Mouse (Mus musculus) cortical plate, adult 2 months (tissue): ENCODE results near the gene Rnase2a. TPM values are rescaled to one million over a fixed set of nuclear protein-coding genes. Genes with fewer than 3 reads are reported as not detected.
"Not testable (repeated sequence)": the region's sequence is repeated elsewhere in the genome, so short reads cannot be mapped to it uniquely, and the experiment has no call there.

ENCODE experiments used
- H3K27ac ChIP-seq: fragments of 200-500 bp; 2 replicates; pipeline ENCODE4 v1.5.1; 2012; ENCODE audit warnings: low read length, control low read depth, inconsistent platforms; ENCODE audit not compliant: insufficient read depth
- H3K4me1 ChIP-seq: fragments of 200-500 bp; 2 replicates; pipeline ENCODE4 v1.6.1; 2011; ENCODE audit warnings: low read length; ENCODE audit not compliant: control insufficient read depth, insufficient read depth
- H3K4me3 ChIP-seq: fragments of 200-500 bp; 2 replicates; pipeline ENCODE4 v1.5.1; 2011; ENCODE audit warnings: mild to moderate bottlenecking, low read length, control low read depth; ENCODE audit not compliant: insufficient read depth
- CTCF ChIP-seq: fragments of 200-500 bp; IDR thresholded peaks from 2 replicates; pipeline ENCODE4 v1.5.1; 2011; ENCODE audit warnings: mild to moderate bottlenecking, control low read depth, low read length; ENCODE audit not compliant: insufficient read depth; ENCODE audit errors: extremely low read depth
- POLR2A ChIP-seq: fragments of 200-500 bp; IDR thresholded peaks from 2 replicates; pipeline ENCODE4 v1.6.1; 2011; ENCODE audit warnings: mild to moderate bottlenecking, low read length, control low read depth; ENCODE audit not compliant: insufficient read depth; ENCODE audit errors: extremely low read depth
- polyA plus RNA-seq: library from polyadenylated mRNA; depleted of rRNA; stranded (reverse); fragments of >200 nt; gene quantifications from 2 replicates; pipeline ENCODE4 v1.2.3, GENCODE M21; 2012; rRNA removed

The Rnase2a gene
- polyA plus RNA-seq = not detected in 2 replicates

- Histone ChIP-seq H3K4me3 (no peak within 1 kb of the TSS), H3K27ac (no peak within 1 kb of the TSS), H3K4me1 (no peaks in the 10 kb centered on the region)
- TF ChIP-seq CTCF (no peak), POLR2A (no peak)
Measured at GRCm38 (mm10) chr14:51256041-51256440, at the start of gene Rnase2a. TSS of gene Rnase2a (minus strand) at chr14:51256112.

DNA sequence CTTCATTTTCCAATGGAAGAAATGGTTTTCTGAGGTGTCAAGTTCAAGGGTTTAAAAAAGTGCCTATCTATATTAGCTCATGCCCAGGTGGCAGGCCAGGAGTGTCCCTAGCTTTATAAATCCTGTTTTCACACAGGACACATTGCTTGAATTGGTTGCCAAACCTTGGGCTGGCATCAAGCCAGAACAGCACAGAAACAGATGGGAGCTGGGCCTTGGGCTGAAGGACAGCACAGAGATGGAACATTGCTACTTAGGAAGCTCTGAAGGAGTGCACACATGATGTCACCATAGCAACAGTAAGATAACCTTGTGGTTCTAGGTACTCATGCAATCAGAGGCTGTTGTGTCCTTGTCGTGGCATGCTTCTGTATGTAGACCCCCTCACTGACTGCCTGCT, 35.6 kb upstream of the Rnase2a start:
- Histone ChIP-seq H3K4me3 (no peak overlapping the region), H3K27ac (no peak overlapping the region), H3K4me1 (no peaks in the 10 kb centered on the region)
- TF ChIP-seq CTCF = no peak
- TF ChIP-seq POLR2A = no peak

GRCm38 (mm10) chr14:51278515-51278914, 22.6 kb upstream of the Rnase2a start:
- H3K4me1 ChIP-seq = not testable (repeated sequence)

DNA sequence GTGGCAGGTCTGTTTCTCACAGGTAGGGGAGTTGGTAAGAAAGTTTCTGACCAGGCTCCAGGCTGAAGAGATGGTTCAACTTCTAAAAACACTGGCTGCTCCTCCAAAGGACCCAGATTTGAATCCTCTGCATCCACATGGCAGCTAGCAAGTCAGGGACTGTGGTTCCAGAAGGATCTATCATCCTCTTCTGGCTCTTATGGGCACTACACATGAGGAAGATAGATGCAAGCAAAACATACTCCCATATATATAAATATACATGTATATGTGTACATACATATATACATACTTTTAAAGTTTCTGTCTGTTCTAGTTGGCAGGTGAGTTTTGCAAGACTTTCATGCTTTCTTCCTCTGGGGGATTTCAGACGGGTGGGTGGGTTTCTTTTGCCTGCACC, 12.8 kb upstream of the Rnase2a start:
- Histone ChIP-seq H3K4me3 (no peak overlapping the region), H3K27ac (no peak overlapping the region), H3K4me1 (no peaks in the 10 kb centered on the region)
- TF ChIP-seq POLR2A (no peak), CTCF (no peak)

More at GRCm38 (mm10) chr14:51278515-51278914, 22.6 kb upstream of the Rnase2a start:
- H3K4me3 ChIP-seq, H3K27ac ChIP-seq: not testable (repeated sequence)

DNA sequence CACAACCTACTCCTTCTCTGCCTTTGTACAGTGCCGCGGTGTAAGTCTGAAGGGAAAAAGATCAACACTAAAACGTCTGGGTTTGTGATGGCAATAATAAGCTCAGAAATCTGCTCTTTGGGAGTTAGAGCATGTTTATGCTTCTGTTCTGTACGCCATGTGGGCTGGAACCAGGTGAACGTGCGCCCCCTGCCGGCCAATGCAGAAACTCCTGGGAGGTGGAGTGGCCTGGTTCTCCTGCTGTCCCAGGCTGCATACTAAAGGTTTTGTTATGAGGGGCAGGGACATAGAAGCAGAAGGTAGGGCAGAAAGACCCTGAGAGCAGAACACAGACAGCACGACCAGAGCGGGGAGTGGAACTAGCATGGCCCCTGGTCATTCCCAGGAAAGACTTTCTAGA, 10.2 kb upstream of the Rnase2a start:
- no peak for TF ChIP-seq POLR2A
- peak; percentile 77 for TF ChIP-seq CTCF

DNA sequence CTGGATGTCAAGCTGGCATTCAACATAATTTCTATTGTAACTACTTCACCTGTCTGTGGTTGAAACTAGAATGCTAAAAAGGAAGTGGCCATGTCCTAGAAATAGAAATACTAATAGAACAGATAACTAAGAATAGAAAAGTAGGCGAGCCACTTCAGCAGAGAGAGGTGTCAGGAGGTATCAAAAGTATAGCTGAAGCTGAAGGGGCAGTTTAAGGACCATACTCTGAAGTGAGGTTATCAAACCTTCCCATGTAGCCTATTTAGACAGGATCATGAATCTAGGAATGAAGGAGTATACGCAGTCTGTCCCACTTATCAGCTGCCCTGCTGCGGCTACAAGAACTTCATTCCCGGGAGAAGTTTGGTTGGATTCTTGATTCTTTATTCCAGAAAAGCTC, 9.8 kb upstream of the Rnase2a start:
- Histone ChIP-seq H3K4me1 (no peaks in the 10 kb centered on the region), H3K27ac (no peak overlapping the region), H3K4me3 (no peak overlapping the region)
- no peak for TF ChIP-seq CTCF
- TF ChIP-seq POLR2A = no peak

More for the DNA sequence above, 10.2 kb upstream of the Rnase2a start:
- no peak overlapping the region for H3K27ac ChIP-seq
- no peaks in the 10 kb centered on the region for H3K4me1 ChIP-seq
- H3K4me3 ChIP-seq = no peak overlapping the region

DNA sequence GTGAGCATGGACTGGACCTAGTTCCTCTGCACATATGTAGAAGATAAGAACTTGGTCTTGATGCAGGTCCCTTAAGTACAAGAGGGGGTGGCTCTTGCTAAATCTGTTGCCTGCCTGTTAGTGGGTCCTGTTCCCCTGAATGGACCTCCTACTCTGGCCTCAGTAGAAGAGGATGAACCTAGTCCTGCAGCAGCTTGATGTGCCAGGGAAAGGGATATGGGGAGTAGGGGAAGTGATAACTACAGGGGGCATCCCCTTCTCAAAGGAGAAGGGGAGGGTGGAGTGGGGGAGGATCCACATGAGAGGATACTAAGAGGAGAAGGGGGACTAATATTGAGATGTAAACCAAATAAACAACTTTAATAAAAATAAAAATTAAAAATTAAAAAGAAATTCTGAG, 6.5 kb upstream of the Rnase2a start:
- H3K4me1 ChIP-seq = no peaks in the 10 kb centered on the region
- no peak for TF ChIP-seq CTCF
- no peak for TF ChIP-seq POLR2A
- no peak overlapping the region for H3K4me3 ChIP-seq
- no peak overlapping the region for H3K27ac ChIP-seq

- Histone ChIP-seq H3K4me3 (no peak overlapping the region), H3K4me1 (no peaks in the 10 kb centered on the region), H3K27ac (no peak overlapping the region)
- TF ChIP-seq POLR2A (no peak), CTCF (no peak)
Measured at GRCm38 (mm10) chr14:51259741-51260140, 3.8 kb upstream of the Rnase2a start.

DNA sequence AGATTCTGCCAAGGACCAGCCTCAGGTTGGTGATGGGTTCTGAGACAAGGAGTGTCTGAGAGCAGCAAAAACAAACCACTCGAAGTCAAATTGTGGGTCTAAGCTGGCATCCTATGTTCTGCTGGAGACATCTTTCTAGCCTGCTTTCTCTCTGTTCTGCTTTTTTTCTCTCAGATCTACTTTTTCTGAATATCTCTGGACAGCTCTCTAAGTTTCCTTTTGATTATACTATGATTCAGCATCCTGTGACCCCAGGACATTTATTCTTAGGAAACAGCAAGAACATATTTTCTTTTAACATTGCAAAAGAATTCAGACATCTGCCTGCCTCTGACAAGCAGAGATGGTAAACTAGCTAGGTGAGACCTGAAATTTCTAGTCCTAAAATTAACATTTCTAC, 2.3 kb downstream of the Rnase2a start:
- no peaks in the 10 kb centered on the region for H3K4me1 ChIP-seq
- no peak overlapping the region for H3K4me3 ChIP-seq
- no peak for TF ChIP-seq POLR2A
- TF ChIP-seq CTCF = no peak
- no peak overlapping the region for H3K27ac ChIP-seq

DNA sequence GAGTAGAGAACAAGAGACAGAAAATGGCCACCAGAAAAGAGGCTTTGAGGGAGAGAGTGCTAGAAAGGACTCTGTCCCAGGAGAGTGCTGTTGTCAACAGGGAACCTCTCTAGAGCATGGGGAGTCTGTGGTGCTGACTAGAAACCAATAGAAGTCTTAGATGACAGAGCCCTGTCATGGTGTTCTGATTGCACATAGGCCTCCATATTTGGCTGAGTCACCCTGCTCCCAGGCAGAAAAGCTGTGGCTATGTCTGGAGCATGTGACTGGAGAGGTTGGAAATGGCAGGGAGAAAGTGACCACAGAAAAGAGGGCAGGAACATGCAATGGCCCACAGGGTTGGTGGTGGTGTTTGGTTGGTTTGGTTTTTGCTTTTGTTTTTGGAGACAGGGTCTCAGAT, 3.7 kb downstream of the Rnase2a start:
- H3K4me1 ChIP-seq, H3K27ac ChIP-seq, H3K4me3 ChIP-seq: not testable (repeated sequence)

DNA sequence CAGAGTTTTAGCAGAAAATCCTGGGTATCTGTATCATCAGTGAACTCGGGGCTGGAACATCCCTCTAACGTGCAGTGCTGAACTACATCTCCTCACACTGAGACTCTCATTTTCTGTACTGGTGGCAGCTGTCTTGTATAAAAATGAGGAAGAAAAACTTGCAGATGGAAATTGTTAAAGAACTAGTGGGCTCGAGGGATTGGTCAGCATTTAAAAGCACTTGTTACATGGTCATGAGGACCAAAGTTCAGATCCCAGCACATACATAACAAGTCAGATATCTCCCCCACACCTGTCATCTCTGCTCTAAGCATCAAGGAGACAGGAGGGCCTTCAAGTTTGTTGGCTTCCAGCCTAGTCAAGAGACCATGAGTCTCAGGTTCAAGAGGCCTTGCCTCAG, 5.6 kb downstream of the Rnase2a start:
- Histone ChIP-seq H3K4me3 (no peak overlapping the region), H3K4me1 (no peaks in the 10 kb centered on the region), H3K27ac (no peak overlapping the region)
- TF ChIP-seq POLR2A (no peak), CTCF (no peak)
